Mouse (Mus musculus): Measurements from ENCODE around the gene Dnaja2.

Gene Dnaja2

GRCm38 (mm10) chr8:85554391-85555180, 558 bp downstream of the Dnaja2 start:
- DNase-seq (ENCODE audit: low spot score) = peak; percentile 69

GRCm38 (mm10) chr8:85551934-85552333, 3.2 kb downstream of the Dnaja2 start:
- DNase-seq (ENCODE audit: low spot score) = no peak

DNA sequence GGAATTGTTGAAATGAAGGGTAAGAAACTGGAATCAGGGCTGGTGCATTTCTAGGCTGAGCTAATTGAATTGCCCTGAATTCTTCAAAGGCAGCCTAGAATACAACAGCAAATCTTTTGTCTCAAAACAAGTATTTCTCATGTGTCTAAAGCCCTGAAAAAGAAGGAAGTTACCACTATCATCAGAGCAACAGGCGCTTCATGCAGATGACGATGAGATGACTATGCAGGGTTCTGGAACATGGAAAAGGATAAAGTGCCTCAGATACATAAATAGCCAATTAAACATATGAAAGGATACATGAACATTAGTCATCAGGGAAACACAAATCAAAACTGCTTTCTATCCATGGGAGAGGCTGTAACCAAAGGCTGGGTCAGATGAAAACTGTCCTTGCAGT, 18.8 kb downstream of the Dnaja2 start:
- DNase-seq (ENCODE audit: low spot score) = no peak

DNA sequence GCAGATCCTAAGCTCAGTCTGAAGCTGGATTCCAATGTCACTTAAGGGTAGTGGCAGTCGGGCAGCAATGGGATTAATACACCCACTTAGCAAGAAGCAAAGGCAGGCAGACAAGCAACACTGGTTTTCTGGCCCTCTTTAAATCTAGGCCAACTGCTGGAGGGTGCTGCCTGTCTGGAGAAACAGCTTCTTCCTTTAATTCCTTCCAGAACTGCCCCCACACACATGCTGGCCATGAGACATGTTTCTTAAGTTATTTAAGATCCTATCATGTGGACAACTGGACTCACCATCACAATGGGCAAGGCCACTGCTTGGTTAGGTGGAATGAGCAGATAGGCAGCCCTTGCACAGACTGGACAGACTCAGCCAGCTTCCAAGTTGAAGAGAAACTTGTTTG, 21.0 kb downstream of the Dnaja2 start:
- DNase-seq (ENCODE audit: low spot score) = no peak

DNA sequence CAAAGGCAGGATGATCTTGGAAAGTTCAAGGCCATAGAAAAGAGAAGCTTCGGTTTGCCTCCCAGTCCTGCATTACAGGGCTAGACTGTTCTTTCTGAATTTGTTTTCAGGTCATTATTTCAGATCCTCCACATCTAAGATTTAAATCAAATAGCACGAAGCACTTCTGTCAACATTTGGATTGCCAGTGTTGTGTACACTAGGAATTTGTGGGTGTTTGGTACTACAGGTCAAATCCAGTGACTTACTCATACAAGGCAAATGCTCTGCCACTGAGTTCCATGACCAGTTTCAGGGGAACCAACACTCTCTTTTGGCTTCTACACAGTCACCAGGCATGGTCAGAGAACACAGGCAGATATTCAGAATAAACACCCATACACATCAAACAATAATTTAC, 21.7 kb downstream of the Dnaja2 start:
- DNase-seq (ENCODE audit: low spot score) = no peak

DNA sequence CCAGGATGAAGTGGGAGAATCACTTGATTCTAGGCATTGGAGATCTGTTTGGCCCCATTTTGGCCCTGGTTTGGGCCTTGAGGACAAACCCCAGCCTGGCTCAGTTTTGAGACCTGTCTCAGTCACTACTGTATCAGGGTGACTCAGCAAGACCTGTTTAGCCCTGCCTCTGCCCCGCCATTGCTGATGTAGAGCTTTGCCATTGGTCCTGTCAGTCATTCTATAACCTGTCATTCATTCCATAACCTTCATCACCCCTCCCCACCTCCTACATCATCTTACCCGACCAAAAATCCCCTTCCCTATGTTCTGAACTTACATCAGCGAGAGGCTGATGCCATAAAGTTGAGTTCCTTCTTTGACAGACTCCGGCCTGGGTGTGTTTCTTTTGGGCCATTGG, 22.3 kb downstream of the Dnaja2 start:
- DNase-seq (ENCODE audit: low spot score) = no peak

- DNase-seq (ENCODE audit: low spot score) = no peak
These were observed 23.7 kb downstream of the Dnaja2 start for GRCm38 (mm10) chr8:85531471-85531870.

DNA sequence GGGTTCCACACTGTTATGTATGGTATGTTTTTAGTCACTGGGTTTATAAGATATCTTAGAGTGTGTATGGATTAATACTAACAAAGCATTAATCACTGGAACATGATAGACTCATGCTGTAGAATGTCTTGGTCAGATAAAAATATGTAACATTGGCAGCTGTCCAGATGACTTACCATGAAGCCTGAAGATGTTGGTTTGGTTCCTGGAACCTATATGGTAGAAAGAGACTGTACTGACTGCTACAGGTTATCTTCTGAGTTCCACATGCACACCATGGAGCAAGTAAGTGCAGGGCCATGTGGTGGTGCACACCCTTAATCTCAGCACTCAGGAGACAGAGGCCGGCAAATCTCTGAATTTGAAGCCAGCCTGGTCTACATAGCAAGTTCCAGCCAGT, 24.4 kb downstream of the Dnaja2 start:
- DNase-seq (ENCODE audit: low spot score) = no peak

- no peak for DNase-seq (ENCODE audit: low spot score)
These were observed 26.2 kb downstream of the Dnaja2 start for GRCm38 (mm10) chr8:85528959-85529358.

- peak; percentile 65 for DNase-seq (ENCODE audit: low spot score)
These were observed 29.0 kb downstream of the Dnaja2 start for GRCm38 (mm10) chr8:85526105-85526504.

GRCm38 (mm10) chr8:85524086-85524485, 31.1 kb downstream of the Dnaja2 start:
- no peak for DNase-seq (ENCODE audit: low spot score)

GRCm38 (mm10) chr8:85521332-85521731, 33.8 kb downstream of the Dnaja2 start:
- no peak for DNase-seq (ENCODE audit: low spot score)

DNA sequence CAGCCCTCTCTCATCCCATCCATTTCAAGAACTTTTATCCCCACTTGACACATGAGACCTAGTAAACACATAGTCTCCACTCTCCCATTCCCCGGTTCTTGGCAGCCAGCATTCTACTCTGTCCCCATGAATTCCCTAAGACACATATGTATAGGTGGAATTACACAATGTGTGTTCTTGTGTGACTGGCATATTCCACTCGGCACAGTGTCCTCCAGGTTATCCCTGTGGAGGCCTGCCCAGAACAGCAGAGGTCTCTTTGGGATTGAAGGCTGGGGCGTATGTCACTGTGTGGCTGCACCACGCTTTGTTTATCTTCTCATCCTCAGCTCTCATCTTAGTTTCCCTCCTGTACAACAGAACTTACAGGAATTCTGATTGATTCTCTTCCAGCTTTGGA, 34.6 kb downstream of the Dnaja2 start:
- DNase-seq (ENCODE audit: low spot score) = no peak

GRCm38 (mm10) chr8:85517956-85518355, 37.2 kb downstream of the Dnaja2 start:
- DNase-seq (ENCODE audit: low spot score) = no peak

DNA sequence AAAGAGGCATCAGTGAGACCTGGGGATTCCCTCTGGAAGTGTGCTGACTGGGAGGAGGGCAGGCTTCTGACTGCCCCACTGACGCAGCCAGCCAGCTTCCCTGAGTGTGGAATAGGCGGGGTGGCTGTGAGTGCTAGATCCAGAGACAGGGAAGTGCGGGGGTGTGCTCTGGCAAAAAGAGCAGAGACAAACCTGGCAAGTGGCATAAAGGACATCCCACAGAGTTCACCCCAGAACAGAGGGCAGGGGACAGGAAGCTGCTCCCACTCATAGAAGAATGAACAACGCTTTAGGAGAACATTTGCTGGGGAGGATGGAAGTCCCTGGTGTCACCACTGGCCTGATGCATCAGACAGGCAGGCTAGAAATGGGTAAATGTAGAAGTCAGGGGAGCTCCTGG, 37.8 kb downstream of the Dnaja2 start:
- DNase-seq (ENCODE audit: low spot score) = no peak

DNA sequence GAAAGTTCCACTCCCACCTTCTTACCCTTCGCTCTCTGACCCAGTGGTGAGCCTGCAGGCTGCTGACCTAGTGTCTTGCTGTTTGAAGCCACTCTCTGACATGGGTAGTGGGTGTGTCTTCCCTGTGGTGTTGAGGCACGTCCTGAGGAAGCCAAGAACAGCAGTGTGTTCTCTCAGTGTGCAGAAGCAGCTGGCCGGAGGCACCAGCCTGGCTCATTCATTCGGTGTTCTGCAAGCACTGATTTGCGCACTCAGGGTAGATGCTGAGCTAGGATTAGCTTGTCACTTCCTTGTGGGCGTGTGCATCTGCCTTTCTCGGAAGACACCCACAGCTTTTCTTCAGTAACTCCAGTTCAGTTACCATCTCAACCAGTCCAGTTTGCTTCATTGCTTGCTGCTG, 39.8 kb downstream of the Dnaja2 start:
- peak; percentile 40 for DNase-seq (ENCODE audit: low spot score)

GRCm38 (mm10) chr8:85513283-85513682, 41.9 kb downstream of the Dnaja2 start:
- DNase-seq (ENCODE audit: low spot score) = peak; percentile 48

- DNase-seq (ENCODE audit: low spot score) = no peak
These were observed 42.9 kb downstream of the Dnaja2 start for GRCm38 (mm10) chr8:85512234-85512633.

- DNase-seq (ENCODE audit: low spot score) = no peak
These were observed 46.5 kb downstream of the Dnaja2 start for GRCm38 (mm10) chr8:85508661-85509060.

DNA sequence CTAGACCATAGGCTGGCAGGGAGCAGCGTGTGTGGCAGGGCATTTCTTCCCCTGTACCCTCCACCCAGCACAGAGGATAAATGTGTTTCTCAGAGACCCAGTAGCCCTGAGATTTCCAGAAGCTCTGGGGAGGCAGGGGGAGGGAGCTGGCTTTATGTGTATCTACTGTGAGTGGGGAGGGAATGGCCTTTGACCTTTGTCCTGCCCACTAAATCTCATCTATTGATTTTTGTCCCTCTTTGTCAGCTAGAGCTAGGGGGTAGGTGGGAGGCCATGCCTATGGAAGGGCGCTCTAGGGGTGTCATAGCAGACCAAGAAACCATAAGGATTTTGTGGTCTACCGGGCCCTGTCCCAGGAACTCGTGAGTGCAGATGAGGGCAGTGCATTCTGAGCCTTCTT, 48.5 kb downstream of the Dnaja2 start:
- no peak for DNase-seq (ENCODE audit: low spot score)

- DNase-seq (ENCODE audit: low spot score) = no peak
These were observed 50.4 kb downstream of the Dnaja2 start for GRCm38 (mm10) chr8:85504704-85505103.

DNA sequence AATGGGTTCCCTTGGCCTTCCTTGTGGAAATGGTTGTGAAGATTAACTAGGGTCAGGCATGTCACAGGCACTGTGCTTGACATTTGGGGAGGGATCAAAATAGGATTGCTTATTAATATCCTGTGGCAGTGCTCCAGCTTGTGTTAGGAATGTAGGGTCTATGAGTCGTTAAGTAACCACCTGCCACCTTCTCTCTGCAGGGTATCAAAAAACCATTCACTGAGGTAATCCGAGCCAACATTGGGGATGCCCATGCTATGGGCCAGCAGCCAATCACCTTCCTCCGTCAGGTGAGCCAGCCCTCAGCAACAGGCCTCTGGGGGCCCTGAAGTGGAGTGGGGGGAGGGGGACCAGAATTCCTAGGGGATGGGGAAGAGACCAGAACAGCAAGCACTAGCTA, 52.1 kb downstream of the Dnaja2 start:
- DNase-seq (ENCODE audit: low spot score) = no peak

- DNase-seq (ENCODE audit: low spot score) = no peak
These were observed 52.8 kb downstream of the Dnaja2 start for GRCm38 (mm10) chr8:85502381-85502780.

DNA sequence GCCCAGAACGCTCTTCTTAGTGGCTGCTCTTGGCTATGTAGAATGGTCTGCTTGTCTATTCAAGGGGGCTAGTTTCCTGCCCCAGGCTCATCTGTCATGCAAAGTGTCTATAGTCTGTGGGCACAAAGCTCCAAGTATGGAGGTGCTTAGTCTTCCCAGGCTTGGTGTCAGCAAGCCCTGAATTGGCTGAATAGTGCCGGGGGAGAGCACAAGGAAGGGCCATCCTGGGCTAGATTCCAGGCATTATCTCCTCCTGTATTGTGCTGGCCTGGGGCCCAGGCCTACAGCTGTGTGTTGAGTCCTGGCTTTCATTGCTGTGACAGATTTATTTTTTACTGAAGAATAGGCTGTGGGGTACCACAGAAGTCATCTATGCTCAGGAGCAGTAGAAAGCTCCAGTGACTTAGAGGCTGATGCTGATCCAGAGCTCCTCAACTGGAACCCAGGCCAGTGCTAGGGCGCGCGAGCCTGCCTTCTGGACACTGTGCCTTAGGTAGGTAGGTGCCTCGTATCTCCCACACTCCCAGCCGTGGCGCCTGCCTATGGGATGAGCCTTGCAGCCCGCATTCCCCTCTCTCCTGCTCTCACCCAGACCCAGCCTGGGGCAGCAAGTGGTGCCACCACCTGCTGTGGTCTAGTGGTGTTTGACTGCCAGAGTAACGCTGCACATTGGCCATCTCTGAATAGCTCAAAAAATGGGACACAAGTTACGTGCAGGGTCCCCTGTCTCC, 54.0 kb downstream of the Dnaja2 start:
- DNase-seq (ENCODE audit: low spot score) = peak; percentile 21

Measured in urinary bladder, postnatal 14 days (tissue).